Mouse (Mus musculus) adrenal gland, postnatal 25 days (tissue): ENCODE measurements around the gene Ptprg. TPM values are rescaled to one million over a fixed set of nuclear protein-coding genes. Genes with fewer than 3 reads are reported as not detected.
"Not testable (repeated sequence)": the region's sequence is repeated elsewhere in the genome, so short reads cannot be mapped to it uniquely, and the experiment has no call there.

Experiments
- DNase-seq: peaks from one replicate; pipeline ENCODE4 v3.0.0; 2021; ENCODE audit warnings: mixed read lengths
- total RNA-seq: library from RNA; stranded (reverse); gene quantifications from 2 replicates; pipeline ENCODE4 v1.2.3, GENCODE M21; 2021

Gene Ptprg
- total RNA-seq, 1 experiment from 2014 or later = 106 TPM

DNA sequence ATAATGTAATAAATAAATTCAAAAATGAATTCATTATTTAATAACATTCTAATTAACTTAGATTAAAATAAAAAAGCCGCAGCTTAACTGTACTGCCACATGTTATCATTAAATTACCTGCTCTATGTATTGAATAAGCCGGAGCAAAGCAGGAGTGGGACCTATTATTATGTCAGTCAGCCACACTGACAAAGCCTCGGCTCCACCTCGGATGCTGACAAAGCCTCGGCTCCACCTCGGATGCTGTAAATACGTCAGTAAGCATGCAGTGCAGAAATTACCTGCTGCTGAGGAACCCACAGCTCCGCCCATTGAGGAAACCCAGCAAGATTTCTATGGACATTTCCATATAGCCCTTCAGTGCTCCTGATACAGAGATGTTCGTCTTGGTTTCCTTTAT is 429.7 kb downstream of the Ptprg start:
- DNase-seq = no peak

DNA sequence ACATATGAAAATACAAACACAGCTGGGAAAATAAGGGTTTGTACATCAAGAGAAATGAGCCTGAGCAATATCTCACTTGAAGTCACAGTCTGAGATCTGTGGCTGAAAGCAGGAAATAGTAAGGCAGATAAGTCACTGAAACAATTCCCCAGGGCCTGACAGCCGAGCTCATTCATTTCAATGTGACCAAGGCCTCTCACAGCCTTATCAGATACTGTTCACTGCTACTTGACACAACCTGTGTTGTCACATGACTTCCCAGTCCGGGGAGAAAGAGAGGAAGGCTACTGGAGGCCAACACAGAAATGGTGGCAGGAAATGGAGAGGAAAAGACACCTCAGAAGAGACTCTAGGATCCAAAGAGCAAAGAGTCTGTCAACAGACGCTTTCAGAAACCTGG is 430.8 kb downstream of the Ptprg start:
- no peak for DNase-seq

DNA sequence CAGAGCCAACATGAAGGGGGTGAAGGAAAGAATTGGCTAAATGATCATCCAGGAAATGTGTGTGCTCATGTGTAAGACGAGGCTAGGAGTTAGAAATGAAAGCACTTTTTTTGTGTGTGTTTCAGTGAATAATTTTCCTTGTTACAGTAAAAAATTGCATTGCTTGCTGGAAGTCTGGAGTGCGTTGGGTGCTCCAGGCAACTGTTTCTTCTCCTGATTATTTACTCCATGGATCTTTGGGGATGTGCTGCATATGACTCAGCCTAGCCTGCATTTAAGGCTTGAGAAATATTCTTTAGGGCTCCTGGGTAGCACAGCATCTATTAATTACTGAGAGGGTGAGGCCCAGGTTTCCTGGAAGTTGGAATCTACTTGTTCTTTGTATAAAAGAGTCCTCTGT is 435.6 kb downstream of the Ptprg start:
- DNase-seq = no peak

GRCm38 (mm10) chr14:11991151-11991550 is 437.8 kb downstream of the Ptprg start:
- no peak for DNase-seq

- DNase-seq = no peak
Observed at GRCm38 (mm10) chr14:11992111-11992510, 438.8 kb downstream of the Ptprg start.

DNA sequence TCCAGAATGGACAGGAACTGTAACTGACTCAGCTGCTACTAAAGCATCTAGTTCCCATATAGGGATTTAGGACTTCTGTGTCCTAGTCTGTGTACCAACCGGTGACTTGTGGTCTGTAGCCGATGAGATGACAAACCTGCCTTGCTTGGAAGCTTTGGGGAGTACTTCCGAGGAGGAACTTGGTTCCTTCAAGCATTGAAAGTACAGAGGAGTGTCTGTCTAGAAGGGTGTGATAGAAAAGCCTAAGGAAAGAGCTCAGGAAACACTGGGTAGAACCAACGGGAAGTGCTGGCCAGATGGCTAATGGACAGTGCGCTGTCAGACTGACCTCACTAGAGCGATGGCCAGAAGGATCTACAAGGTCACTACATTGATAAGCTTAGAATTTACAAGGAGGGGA is 439.2 kb downstream of the Ptprg start:
- no peak for DNase-seq

DNA sequence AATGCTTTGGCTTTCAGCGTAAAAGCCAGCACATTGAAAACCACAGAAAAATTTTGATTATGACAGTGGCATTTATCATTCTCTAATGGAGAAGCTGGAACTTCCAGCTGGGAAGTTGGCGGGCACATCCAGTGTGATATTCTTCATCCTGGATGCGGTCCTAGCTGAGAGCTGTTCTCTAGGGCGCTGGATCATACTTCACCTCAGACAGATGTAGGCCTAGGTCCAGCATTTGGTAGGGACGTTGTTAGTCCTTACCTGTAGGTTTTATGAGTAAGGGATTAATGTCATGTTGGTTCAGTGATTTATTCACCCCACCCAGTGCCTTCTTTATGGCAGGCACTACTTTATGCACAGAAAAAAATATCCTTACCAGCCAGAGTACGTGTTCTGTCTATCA is 444.2 kb downstream of the Ptprg start:
- no peak for DNase-seq

DNA sequence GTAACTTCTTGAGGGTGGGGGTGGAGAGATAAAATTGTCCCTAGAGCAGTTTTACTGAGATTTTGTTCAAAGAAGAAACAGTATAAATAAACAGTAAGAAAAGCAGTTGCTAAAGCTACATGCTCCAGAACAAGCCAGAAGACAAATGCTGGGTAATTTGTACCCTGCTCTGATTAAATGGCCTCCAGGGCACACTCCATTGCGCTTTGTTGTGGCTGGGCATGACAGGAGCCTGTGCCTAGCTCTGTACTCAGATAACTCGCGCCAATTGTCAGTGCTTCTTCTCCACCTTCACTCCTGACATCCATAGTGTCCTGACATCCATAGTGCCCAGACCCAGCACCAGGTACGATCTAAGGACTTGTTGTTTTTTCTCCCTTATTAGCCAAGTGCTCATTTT is 445.1 kb downstream of the Ptprg start:
- no peak for DNase-seq

DNA sequence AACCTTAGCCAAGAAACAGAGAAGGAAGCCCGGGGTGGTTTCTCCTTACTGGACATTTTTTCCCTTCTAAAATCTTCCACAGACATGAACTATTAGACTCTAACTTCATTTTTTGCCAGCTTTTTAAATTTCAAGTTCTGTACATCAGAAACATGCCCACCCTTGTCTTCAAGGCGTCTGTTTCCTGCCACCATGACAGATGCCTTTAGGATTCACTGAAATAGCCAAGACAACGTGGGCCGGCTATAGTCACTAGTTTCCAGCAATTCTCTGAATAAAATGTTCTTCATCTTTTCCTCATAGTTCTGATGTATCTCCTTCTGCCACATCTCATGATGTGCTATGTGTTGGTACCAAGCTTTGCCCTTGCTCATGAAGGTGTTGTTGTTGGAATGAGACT is 450.7 kb downstream of the Ptprg start:
- DNase-seq = no peak

GRCm38 (mm10) chr14:12011766-12012165 is 458.4 kb downstream of the Ptprg start:
- DNase-seq = no peak

DNA sequence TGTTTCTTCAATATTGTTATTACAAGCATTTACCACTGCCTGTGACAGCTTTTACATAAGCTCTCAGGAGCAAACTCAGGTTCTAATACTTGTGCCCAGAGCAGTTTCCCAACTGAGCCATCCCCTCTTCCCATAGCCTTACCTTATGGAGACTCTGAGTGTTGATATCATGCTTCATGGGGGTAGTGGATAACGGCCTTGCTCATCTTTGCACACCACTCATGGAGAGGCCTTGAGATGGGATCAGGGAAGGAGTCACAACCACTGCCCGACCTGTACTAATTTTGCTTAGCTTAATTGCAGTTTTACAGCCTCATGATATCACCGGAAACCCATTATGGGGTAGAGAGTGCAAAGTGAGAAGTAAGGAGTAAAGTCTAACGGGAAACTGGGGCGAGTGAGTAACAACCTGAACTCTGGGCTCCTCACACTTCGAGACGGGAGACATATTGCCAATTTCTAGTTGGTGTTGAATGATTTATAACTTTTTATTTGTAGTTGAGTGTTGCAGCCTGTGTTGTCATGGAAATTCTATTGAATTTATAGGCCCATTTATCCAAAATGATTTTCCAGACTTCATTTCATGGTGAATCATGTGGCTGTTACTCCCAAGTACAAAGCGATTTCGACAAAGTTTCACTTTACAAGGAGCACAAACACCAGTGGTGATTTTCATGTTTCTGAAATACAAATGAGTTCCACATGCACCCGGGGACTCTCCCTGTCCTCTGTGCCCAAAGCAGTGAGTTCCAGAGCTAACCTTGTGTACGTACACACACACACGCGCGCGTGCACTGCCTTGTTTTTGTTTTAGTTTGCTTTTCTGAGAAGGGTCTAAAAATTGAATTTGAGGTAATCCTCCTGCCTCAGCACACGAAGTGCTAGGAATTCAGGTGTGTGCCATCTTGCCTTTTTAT is 472.7 kb downstream of the Ptprg start:
- no peak for DNase-seq

DNA sequence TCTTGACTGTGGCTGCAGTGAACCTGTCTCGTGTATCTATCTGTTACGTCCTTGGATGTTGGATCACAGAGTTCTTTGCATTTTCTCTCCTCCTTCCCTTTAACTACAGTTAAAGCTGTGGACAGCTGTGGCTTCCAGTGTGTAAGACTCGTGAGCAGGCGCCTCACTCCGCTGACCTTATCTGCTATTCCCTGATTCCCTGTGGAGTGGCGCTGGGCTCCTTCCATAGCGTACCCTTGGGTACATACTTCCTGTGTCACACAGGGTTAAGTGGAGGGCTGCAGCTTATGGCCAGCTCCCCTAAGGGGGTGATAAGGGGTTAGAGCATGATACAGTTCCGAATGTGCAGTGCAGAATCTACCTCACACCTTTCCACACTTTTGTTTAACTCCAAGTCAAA is 473.9 kb downstream of the Ptprg start:
- no peak for DNase-seq

DNA sequence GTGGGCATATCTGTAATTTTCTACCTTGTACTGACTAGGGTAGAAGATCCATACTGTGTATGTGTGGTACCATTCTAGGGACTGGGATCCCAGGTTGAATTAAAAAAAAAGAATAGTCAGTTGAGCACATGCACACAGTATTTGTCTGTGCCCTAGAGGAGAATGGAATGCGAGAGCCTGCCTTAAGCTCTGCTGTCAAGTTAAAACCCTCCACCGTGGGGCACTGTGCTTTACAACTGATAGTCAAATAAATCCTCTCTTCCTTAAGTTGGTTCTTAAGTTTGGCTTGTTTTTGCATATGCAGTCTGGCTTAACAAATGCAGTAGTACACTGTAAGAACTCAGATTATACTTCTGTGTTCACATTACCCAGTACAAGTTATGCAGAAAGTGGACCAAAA is 476.6 kb downstream of the Ptprg start:
- DNase-seq = no peak

- DNase-seq = no peak
Observed at GRCm38 (mm10) chr14:12036530-12037283, 483.4 kb downstream of the Ptprg start.

DNA sequence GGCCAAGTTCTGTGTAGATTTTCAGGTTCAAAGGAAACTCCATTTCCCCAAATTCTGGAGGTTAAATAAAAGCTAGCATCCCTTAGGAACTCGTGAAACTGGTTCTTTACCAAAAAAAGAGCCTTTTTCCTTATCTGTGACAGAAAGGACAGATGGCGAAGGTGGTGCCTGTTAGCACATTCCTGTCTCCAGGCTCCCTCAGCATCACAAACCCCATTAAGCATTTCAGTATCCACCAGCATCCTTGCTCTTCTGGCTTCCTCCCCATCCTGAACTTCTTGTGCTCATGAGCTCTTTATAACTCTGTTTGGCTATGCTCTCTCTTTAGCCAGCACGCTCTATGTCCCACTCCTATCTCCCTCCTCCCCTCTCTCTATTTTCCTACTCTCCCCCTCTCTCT is 486.4 kb downstream of the Ptprg start:
- DNase-seq = no peak

DNA sequence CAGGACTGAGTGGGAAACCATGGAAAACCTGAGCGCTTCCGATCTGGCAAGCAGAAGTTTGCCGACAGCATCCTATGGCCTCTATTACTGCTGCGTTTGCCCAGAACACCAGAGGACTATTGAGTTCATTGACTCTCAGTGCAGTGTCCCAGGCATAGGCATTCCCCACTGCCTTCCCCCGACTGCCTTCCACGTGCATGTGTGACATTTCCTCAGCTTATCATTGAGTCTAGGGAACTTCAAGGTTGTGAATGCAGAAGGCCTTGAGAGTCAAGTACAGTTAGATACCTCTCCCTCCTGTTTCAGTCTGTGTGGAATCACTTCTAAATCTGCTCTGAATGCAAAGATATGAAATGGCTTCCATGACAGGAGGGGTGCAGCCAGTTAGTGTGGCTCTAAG is 488.2 kb downstream of the Ptprg start:
- no peak for DNase-seq

GRCm38 (mm10) chr14:12046226-12046882 is 493.0 kb downstream of the Ptprg start:
- no peak for DNase-seq

GRCm38 (mm10) chr14:12047637-12048036 is 494.3 kb downstream of the Ptprg start:
- no peak for DNase-seq

GRCm38 (mm10) chr14:12056912-12057524 is 503.7 kb downstream of the Ptprg start:
- no peak for DNase-seq

- no peak for DNase-seq
Observed at GRCm38 (mm10) chr14:12057856-12058255, 504.5 kb downstream of the Ptprg start.

DNA sequence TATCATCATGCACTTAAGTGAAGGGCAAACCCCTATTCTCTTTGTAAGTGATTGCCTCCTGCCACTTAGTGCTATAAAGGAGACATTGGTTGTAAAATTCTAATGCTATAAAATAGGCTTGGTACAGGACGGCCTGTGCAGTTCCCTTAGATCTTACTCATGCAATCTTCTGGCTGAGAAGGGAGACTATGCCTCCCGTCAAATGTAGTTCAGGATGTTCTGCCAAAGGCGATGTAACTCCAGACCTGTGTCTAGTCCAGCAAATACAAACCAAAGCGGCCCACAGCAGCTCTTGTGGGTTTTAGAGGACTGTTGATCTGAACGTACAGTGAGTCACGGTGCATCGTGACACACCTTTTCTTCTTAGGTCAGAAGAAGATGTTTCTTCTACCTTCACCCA is 505.8 kb downstream of the Ptprg start:
- no peak for DNase-seq

GRCm38 (mm10) chr14:12061313-12061712 is 508.0 kb downstream of the Ptprg start:
- not testable (repeated sequence) for DNase-seq
